Mouse (Mus musculus): ENCODE measurements around the gene Cdhr3.
"Not testable (repeated sequence)": the region's sequence is repeated elsewhere in the genome, so short reads cannot be mapped to it uniquely, and the experiment has no call there.

Gene Cdhr3

DNA sequence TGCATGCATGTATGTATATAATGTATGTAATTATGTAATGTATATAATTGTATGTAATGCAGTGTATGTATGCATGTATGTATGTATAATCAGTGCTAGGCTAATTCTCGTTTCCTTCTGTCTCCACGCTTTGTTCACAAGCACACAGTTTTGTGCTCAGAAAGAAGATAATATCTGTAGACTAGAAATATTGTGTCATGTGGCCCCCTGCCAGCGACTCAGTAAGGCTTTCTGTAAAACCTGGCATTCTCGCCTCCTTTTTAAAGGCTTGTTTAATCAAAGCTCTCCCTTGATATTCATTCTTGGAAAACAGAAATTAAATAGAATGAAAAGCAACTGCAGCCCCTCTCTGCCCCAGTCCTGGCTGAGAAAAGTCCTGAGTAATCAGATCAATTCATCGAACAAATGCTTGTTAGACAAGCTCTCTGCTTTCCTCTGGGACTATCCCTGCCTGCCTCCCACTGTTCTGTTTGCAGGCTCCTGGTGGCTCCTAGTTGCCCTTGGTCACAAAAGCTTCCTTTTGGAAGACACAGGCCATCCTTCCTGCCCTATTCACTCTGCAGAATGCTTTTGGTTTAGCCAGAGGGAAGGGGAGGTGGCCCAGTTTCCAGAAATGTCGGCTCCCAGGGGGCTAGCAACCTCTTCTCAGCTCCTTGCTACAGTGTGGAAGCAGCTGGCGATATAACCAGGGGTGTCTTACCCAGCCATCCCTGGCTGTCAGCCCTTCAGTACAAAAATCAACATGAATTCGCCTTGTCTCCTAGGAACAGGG is 20.6 kb downstream of the Cdhr3 start:
- no peak for DNase-seq

DNA sequence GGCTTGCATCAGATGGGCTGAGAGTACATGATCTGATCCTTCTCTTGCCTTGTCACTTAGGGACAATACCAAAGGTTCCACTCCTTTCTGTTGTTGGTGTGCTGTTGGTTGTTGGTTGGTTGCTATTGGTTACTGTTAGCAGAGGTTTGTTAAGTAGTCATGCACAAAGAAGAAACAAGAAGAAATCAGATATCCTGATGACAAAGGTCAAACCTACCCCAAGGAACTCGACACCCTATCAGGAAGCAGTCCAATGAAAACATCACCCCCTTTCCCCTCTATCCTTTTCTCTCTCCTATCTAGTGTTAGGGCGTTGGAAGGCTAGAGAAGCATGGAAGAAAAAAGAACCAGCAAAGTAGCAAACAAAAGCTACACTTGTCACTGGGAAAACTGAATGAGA is 23.7 kb downstream of the Cdhr3 start:
- DNase-seq = no peak

DNA sequence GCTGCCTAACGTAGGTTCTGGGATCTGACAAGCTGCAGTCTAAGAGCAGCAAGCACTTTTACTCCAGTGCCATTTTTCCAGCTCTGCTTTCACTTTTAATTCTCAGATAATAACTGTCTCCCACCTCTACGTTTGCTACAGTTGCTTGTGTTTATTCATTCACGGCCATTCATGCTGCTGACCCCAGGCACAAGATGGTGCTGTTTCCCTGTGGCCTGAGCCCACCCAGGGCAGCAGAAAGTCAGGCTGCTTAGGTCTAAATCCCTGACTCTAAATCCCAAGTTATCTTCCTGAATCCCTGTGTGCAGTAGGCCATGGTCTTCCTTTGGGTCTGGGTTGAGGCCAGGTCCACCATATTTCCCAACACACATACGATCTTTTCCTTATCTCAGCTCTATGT is 26.3 kb downstream of the Cdhr3 start:
- no peak for DNase-seq

- no peak for DNase-seq
These were observed 27.5 kb downstream of the Cdhr3 start for GRCm38 (mm10) chr12:33065162-33065561.

DNA sequence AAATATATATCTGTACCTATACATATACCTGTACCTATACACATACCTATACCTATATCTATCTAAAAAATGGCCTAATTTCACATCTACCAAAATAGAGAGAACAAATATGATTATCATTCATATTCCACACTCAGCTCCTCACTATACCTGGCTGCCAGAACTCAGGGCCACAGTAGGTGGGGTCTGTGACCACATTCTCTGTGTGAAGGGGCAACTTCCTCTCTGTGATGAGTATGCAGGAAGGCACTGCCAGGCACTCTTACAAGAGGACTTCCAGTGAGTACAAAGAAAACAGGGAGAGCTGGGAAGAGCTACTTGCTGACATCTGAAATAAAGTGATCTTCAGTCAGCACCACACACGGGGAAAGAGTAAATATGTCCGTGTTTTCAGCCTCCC is 28.4 kb downstream of the Cdhr3 start:
- DNase-seq = no peak

GRCm38 (mm10) chr12:33063250-33063649 is 29.4 kb downstream of the Cdhr3 start:
- no peak for DNase-seq

GRCm38 (mm10) chr12:33062379-33062778 is 30.3 kb downstream of the Cdhr3 start:
- DNase-seq = not testable (repeated sequence)

DNA sequence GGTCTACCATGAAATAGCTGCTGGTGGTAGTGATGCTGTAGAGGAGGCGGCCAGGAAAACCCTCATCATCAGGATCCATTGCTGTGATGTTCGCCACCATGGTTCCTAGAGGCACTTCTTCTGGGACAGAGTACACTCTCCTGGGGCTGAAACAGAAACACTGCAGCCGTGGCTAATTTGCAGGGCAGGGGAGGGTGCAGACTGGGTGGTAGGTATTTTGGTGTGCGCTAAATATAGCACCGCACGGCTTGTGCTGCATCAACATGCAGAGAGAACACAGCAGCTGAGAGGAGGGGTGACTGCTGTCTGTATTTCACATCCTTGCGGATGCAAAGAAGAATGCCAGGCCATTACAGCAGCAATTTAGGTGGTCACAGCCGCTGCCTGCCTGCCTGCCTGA is 31.0 kb downstream of the Cdhr3 start:
- DNase-seq = no peak

DNA sequence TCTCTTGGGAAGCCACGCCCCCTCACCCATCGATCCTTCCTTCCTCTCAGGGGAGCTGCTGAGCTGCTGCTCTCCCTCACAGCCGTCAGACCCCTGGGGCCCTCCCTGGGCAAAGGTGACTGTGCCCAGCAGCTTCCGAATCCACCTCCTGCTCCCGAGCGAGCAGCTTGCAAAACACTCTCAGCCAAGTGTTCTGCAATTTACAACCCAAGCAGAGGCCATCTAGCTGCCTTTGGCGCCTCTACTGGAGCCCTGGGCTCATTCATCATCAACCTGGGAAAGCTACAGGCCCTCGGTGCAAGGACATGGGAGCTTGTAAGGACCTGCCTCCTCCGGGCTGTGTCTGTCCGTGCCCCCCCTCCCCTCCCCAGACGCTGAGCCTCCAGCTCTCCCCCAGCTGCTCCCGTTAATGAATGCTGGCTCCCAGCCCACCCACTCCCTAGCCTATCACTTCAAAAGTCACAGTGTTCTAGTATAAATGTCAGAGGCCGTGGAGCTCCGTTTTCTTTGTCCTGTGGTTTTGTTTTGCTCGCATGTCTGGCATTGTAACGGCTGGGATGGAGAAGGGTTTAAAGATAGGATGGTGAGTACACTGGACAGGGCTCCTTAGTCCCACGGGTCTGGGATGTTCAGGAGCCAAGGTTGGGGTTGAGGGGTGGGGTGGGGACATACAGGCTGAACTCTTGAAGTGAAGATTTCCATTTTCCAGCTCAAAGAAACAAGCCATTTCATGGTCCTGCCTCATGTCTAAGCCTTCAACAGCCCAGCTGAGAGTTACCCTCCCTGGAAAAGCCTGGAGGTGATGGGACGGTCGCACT is 35.2 kb downstream of the Cdhr3 start:
- DNase-seq = peak; percentile 35

DNA sequence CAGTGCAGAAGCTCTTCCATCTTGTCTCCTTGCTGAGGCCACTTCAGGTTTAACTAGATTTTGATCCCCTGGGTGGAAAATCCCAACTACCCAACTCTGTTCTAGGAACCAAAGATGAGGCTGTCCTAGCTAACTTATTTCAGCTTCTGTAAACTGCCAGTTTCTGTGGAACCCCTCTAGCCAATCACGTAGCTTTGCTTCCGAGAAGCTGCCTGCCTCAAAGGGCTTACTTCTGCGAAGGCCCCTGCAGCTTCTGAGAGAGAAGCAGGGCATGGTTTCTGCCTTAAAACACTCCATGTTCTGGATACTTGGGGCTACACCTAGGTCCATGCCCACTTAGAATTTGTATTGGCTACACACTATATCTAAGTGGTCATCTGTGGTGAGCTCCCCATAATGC is 36.1 kb downstream of the Cdhr3 start:
- DNase-seq = no peak

DNA sequence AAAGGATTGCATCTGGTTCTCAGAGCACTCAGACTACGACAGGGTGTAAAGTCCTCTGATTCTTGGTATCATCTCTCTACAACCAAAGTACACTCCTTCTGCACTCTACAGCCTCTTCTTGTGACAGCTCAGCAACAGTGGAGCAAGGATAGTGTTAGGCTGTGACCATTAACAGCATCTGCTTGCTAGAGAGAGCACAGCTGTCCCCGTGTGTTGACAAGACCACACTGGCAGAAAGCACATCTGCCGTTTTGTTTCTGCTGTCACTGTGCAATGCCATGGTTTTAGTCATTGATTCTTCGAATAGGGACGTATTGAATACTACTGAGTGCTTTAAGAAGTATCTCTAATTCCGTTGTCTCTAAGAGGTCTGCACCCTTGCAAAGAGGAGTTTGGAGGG is 36.6 kb downstream of the Cdhr3 start:
- no peak for DNase-seq

- DNase-seq = no peak
These were observed 38.9 kb downstream of the Cdhr3 start for GRCm38 (mm10) chr12:33053746-33054145.

DNA sequence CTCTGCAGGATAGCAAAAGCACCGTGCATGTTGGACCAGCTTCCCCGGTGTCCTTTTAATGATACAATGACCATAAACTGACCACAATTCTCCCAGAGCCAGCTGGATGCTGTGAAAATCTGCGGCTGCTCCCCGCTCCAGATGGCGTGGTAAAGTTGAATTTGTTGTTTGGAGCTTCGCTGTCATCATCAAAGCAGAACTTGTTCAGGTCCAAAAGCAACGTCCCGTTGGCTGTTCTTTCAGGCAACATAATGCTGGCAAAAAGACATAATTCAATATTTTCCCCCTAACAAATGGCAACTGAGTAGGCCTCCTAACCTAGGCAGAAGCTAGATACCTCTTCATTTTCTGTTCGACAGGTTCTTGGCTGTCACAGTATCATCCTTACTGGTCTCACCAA is 39.4 kb downstream of the Cdhr3 start:
- DNase-seq = no peak

DNA sequence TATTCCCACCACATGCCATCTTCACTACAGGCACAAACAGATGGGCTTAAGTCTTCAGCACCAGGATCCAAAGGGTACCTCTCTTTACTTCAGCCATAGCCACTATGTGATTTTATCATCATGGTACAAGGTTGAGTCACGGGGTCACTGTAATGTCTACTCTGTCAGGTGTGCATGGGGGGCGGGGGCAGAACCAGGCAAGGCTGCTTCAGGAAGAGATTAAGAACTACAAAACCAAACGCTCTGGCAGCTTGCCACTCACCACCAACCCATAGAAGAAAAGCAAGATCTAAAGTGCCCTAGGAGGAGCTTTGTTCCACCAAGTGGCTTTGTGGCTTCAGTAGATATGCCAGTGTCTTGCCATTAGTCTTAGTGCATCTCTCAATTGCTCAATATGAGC is 44.3 kb downstream of the Cdhr3 start:
- DNase-seq = no peak

- DNase-seq = no peak
These were observed 46.2 kb downstream of the Cdhr3 start for GRCm38 (mm10) chr12:33046434-33046833.

- no peak for DNase-seq
These were observed 46.9 kb downstream of the Cdhr3 start for GRCm38 (mm10) chr12:33045533-33046361.

- no peak for DNase-seq
These were observed 51.2 kb downstream of the Cdhr3 start for GRCm38 (mm10) chr12:33041476-33041875.

GRCm38 (mm10) chr12:33040811-33041210 is 51.9 kb downstream of the Cdhr3 start:
- DNase-seq = no peak

- no peak for DNase-seq
These were observed 54.0 kb downstream of the Cdhr3 start for GRCm38 (mm10) chr12:33038676-33039075.

- no peak for DNase-seq
These were observed 56.8 kb downstream of the Cdhr3 start for GRCm38 (mm10) chr12:33035719-33036521.

DNA sequence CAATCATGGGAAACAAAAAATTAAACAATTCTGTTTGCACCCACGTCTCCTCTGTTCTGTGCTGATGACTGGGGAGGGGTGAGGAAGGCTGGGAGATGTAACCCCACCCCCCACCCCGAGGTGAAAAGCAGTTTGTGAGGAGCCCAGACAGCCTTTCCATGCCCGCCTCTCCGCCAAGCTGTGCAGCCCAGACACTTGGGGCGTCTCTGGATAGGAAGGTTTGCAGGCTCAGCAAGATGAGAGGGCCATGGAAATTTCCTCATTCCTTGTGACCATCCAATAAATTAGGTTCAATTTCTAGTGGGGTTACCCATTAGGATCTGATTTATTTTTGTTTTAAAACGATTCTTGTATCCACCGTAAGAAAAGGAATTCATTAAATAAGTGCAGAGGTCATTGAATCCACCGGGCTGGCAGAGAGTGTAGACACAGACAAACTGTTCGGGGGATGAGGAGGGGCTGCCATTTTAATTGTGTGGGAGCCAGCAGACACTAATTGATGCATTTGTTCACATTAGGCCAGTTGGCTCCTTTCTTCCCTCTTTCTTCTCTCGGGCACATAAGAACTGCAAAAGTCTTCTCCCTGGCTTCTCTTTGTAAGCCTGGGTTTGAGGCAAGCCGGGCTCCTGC is 57.5 kb downstream of the Cdhr3 start:
- DNase-seq = no peak

All from kidney, adult 9 months (tissue).